Mouse (Mus musculus): Measurements from ENCODE around the gene Fam110a.

The Fam110a gene

DNA sequence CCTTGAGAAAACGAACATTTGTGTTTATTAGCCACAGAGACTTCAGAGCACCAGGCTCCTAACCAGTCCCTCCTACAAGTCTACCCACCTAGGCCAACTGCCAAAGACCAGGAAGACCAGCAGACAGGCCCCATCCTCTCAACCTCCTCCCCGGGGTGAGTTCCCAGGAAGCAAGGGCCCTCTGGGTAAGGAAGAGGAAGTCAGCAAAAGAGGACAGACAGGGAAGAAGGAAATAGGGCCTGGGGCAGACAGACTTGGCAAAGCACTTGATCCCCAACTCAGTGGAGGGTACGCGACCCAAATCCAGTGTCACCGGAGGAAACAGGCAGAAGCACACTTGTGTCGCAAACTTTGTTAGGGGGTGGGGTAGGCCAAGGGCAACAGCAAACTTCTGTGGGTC lies 10.6 kb downstream of the Fam110a start:
- WGBS: 78% methylated on average over 6 of the region's 6 CpGs

DNA sequence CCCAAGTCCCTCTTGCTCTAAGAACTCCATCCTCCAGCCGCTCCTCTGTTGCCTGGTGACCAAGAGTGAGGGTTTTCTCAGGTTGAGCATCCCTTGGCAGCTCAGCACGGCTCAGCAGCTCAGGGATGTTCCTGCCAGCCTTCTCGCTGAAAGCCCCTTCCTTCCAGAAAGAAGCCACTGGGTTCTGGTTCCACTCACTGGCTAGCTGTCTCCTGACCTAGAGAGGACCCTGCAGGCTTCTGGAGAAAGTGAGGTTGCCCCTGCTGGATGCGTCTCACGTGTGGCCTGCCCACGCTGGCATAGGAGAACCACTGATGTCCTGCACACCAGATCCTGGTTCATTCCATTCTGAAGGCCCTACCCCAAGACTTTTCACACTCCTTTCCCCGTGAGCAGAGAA lies 11.0 kb downstream of the Fam110a start:
- WGBS: 86% methylated on average over 7 of the region's 7 CpGs

DNA sequence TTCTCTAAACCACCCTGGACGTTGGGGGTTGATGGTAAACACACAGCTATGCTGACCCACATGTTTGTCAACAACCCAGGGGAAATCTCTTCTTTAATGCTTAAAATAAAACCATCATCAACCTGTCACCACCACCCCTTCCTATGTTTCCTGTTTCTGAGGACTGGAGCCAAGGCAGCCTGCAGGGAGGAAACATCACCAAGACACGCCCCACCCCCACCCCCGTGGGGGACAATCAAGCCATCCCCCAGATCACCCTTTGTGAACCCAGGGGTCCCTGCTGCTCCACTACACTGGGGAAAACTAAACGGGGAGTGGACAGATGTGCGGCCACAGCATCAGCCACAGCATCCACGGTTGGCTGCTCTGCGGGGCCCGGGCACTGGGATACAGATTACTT lies 11.6 kb downstream of the Fam110a start:
- 83% methylated on average over 8 of the region's 8 CpGs for WGBS

DNA sequence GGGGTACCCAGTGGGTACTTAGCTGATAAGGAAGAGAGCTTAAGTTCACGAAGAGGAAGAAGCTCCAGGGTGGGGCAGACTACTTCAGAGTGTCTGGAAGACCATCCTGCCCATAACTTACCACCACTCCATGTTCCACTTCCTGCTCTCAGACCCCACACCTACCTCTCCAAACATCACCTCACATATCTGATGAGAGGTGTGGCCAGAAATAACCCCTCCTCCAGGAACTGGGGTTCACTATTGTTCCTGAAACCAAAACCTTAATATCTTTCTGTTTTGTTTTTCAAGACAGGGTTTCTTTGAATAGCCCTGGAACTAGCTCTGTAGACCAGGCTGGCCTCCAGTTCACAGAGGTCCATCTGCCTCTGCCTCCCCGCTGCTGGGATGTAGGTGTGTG lies 12.2 kb downstream of the Fam110a start:
- 87% methylated on average over 2 of the region's 2 CpGs for WGBS

DNA sequence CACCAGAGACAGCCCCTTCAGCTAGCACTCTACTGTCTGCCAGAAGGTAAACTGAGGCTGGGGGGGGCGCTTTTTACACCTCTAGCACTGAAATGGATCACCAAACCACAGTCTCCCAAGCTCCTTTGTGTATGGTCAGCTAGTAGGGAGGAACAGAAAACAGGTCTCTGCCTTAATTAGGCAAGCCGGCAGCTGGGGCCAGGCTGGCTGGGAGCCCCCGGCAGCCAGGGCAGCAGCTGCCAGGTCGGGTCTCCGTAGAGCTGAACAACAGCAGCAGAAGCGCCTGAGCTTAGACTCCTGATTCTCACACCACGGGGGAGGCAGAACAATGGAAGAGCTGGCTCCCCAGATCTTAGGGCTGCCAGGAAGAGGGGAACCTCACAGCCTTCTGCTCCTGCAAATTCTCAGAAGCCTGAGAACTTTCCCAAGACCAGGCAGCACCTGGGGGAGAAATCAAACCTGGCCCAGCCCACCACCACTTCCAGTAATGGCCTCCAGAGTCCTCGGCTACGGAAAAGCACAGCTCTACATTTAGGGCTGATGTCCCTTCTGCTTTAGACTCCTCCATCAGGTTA lies 12.8 kb downstream of the Fam110a start:
- 50% methylated on average over 9 of the region's 9 CpGs for WGBS

DNA sequence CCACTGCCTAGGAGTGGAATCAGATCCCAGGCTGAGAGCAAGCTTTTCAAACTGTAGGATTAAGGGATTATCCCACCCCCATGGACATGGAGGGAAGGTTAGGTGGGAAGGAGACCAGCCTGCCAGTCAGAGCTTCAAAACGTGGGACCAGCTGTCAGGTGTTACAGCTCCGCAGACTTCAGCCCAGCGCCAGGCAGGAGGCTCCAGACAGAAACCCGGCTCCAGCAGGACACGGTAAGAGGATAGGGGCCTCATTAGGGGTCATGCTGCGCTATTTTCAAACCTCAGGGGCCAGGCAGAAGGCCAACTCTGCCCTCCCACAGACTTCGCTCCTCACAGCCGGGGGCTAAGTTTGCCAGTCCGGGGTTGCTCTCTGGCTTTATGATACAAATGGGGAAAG lies 16.0 kb downstream of the Fam110a start:
- WGBS: 45% methylated on average over 9 of the region's 9 CpGs

DNA sequence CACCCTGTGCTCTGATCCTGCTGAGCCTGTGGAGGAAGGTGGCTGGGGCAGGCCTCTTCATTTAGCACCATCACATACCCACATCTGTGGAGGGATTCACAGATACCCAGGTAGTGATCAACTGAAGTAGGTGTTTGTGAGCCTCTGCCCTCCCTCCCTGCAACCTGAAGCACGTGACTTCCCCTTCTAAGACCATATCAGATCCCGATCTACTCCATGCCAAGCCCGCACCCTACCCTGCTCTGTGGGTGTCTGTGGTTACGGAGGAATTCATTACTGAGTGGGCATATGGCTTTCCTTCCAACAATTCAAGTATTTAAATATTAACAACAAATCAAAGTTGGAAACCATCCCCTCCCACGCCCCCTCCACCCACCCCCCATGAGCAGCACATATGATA lies 16.7 kb downstream of the Fam110a start:
- WGBS: 85% methylated on average over 5 of the region's 5 CpGs

DNA sequence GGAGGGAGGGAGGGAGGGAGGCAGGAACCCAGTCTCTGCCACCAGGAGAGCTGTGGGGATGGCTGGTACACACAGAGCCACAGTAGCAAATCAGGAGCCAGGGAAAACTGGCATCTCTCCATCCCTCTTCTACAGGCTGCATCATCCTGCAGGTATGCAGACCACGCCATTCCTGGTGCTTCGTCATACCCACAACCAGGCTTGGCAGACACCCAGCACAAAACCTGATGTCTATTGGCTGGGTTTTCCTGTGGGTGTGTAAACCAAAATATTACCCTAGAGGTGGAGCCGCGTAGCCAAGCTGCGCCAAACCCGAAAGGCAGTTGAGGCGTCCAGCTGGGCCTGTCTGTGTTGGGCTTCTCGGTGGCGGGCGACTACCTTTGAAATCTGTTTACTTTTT lies 17.5 kb downstream of the Fam110a start:
- whole genome bisulfite sequencing: 45% methylated on average over 10 of the region's 10 CpGs

DNA sequence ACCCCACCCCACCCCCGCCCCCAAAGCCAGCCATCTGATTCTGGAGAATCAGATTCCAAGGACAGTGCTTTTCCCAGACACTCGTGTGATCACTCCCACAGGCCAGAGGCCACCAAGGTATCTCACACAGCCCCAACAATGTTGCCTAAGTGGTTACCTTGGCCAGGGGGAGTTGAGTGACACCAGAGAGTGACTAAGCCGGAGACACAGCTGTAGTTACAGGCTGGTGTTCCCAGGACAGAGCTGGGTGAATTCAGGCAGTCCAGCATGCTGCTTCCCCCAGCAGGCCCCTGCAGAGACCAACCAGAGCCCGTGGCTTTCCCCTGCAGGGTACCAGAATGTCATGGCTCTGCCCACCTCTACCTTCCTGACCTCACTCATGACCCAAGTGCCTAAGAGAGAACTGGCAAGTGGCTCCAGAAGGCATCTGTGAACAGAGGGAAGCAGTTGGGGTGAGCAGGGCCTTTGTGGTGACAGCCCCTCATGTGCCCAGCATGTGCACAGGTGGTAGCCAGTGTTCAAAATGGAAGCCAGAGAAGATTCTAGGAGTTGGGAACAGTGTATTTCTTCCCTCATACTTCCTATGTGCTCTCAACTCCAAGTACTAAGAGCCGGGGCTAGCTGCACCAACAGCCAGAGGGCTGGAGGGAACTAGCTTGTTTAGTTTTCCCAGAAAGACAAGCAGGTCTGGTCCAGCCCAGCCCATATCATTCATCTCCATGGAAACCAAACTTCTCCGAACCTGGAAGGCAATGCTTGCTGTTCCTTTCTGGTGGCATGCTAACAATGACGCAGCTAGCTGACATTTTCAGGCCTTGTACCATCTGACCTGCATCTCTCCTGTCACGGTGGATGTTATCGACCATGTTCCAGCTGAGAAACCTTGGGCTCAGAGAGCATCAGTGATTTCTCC lies 18.5 kb downstream of the Fam110a start:
- 66% methylated on average over 9 of the region's 9 CpGs for WGBS

DNA sequence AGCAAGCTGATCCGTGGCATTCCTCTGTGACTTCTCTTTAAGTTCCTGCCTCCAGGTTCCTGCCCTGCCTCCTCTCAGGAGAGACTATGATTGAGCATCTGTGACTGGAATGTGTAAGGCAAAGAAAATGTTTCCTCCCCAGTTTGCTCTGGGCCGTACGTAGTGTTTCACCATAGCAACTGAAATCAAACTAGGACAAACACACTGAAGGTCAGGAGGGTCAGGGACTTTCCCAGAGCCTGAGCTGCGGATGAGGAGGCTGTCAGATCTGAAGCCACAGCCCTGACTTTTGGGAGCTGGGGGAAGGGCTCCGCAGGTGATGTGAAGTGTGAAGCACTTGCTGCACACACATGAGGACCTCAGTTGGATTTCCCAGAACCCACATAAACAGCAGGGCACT lies 20.7 kb downstream of the Fam110a start:
- WGBS: 74% methylated on average over 5 of the region's 5 CpGs

DNA sequence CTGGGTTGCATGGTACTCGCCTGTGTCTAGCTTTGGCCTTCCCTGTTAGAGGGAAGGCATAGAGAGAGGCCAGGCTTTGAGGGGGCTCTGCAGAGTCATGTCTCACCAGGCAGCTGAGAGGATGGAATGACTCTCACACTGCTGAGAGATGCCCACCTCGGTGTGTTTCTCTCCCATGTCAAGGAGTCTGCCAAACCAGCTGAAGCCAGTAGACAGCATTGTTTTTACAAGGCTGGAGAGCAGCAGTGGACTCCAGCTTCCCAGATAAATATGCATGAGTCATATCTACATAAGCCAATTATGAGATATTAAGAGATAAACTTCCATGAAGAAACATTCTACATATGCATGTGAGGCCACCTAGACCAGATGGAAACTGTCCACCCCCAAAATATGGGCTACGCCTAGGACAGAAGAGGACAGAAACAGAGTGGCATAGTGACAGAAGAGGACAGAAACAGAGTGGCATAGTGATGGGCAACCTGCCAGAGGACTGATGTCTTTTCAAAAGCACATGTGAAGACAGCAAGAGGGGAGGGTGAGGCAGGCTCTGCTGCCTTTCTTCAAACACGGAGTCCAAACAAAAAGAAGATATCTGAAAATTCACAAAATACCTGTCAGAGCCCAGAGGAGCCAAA lies 23.4 kb downstream of the Fam110a start:
- WGBS: 55% methylated on average over 4 of the region's 4 CpGs

DNA sequence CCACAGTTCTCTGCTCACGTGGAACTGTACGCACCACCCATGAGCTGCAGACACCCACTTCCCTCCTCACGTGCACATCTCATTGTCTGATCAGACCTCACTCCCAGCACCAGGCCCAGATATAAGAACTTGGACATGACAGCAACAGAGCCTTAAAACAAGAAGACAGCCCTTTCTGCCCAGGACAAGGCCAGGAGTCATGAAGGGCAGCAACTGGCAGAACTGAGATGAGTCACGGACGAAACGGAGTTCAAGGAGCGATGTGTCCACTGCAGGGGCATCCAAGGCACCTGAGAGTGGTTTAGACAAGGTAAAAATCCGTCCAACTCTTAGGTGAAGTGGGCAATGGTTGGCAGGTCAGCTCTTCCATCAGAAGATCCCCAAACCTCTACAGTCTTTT lies 26.4 kb downstream of the Fam110a start:
- 82% methylated on average over 8 of the region's 8 CpGs for WGBS

DNA sequence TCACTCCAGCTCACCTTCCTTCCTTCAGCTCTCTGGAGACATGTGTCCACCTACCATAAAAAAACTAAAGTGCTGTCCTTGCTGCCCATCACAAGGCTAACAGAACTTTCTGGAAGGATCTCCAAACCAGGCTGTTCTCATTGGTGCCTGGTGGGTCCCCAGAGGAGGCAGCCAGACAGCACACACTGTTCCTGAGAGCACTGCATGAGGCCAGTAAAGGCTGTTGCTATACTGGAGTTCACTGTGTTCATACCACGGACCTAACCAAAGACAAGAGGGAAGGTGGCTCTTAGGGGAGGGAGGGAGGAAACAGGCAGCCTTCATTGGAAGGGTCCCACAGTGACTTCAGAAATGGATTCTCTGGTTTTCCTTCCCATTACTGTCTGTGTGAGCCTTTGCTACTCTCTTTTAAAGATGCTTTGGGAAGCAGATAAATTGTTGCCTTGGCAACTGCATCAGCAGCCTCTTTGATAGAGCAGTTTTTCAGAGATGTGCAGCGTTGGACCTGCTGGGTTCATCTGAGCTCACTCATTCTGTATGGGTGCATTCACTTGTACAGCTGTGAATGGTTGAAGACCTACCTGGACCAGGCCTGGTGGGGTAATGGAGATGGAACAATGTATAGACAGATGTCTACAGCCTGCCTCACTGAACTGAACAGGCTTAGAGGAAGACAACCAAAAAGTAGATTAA lies 30.8 kb downstream of the Fam110a start:
- 38% methylated on average over 2 of the region's 2 CpGs for WGBS

DNA sequence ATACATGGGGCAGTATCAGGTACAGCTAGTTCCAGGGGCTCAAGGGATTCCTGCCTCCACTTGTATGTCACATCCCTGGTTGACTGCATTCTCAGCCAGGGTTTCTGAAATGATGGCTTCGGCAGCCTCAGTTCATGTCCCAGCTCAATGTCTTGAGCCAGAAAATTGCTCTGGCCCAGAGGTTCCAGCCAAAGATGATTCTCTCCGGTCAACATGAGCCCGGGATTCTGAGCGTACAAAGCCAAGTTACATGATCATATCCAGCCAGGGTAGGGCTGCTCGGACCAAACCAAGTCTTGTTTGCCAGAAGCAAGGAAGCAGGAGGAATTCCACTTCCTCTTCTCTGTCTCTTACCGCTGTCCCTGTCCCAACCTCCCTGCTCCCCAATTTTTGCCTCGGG lies 31.7 kb downstream of the Fam110a start:
- 85% methylated on average over 7 of the region's 7 CpGs for WGBS

DNA sequence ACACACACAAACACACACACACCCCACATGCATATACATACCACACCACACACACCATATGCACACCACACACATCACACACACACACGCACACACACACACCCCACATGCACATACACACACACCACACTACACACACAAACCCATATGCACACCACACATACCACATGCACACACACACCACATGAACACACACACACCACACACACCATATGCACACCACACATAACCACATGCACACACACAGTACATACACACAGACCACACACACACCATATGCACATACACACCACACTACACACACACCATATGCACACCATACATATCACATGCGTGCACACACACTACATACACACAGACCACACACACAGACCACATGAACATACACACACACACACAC lies 32.4 kb downstream of the Fam110a start:
- WGBS: 97% methylated on average over 2 of the region's 2 CpGs

DNA sequence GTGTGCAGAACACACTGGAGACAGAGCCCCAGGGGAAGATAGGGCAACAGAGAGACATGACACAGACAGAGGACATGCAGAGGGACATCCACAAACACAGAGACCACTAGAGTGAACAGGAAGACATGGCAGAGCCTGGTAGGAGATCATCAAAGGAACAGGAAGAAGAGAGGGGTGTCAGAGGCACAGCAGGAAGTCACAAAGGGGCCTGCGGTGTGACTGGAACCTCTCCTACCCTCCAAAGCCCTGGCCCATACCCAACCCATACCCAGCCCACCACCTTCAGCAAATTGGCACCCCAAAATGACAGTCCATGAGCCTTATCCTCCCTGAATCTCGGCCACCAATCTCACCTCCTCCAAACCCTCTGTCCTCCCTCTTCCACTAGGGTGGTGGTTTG lies 35.9 kb downstream of the Fam110a start:
- WGBS: 80% methylated on average over 2 of the region's 2 CpGs

DNA sequence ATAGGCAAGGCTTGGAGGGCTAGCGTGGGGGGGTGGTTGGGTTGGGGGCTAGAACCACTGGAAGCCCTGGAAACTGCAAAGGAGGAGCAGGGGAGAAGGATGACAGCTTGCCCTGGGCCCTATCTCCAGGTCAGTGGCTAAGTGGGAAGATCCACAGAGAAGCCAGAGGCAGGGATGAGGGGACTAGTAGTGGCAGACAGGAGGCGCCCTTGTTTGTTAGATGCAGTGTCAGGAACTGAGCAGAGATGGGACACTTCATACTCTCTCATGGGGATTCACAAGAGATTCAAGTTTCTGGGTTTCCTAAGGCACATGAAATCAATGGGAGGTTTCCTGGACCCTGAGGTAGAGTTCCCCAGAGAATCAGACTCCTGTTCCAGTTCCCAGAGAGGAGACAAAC lies 38.8 kb downstream of the Fam110a start:
- 71% methylated on average over 2 of the region's 2 CpGs for WGBS

DNA sequence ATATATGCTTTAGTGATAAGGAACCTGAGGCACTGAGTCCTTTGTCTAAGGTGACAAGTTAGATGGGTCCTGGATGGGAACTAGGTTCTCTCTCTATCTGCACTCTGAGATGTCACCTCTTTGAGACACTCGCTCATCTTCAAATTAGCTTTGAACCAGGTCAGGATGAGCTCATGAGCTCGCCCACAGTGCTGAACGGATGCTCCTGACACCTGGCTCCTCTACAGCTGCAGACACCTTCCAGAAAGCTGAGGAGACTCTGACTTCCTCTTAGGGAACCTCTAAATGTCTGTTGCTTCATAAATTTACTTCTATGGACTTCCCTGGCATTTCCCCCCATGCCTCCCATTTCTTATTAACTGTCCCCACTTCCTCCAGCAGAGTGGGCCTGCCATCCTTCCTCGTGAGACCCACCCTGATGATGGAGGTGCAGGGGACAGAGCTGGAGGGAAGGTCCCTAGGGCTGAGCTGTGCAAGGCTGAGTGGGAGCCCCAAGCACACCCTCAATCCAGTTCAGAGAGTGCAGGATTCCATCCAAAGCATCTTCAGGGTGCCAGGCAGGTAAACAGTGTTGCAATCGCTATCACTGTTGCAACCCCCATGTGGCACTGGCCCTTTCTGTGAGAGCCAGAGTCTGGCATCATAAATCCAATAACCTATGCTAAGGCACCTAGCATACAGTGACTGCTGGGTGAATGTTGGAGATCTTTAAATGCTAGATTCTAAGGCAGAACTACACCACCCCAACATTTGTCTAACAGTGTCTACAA lies 40.2 kb downstream of the Fam110a start:
- WGBS: 86% methylated on average over 5 of the region's 5 CpGs

DNA sequence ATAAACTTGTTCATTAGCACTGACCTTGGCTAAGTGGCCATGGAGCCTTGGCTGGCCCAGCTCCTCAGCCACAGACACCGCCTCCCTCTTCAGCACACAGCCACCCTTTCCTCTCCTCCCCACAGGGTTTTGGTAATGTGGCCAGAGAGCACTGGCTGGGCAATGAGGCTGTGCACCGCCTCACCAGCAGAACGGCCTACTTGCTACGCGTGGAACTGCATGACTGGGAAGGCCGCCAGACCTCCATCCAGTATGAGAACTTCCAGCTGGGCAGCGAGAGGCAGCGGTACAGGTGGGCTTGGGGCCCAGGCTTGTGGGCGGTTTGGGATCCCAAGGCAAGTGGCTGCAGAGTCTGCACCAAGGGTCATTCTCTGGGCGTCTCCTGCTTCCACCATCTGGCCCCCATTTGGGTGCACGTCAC lies 41.2 kb downstream of the Fam110a start:
- WGBS: 55% methylated on average over 11 of the region's 11 CpGs

DNA sequence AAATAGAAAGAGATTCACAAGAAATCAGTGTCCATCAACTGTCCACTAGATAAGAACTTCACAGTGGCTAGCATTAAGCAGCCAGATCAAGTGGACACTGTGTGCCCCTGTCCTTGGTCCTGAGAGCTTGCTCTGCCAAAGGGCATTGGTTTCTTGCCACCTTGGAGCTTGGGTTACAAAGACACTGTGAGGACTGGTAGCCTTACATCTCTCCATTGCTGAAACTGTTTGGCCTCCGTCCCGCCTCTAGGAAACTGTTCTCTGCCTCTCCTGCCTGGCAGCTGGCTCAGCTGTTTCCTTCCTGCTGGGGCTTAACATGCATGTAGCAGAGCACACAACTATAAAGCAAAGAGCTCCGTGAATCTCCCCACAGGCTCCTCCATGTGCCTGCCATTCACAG lies 42.1 kb downstream of the Fam110a start:
- WGBS: 50% methylated on average over 3 of the region's 3 CpGs

DNA sequence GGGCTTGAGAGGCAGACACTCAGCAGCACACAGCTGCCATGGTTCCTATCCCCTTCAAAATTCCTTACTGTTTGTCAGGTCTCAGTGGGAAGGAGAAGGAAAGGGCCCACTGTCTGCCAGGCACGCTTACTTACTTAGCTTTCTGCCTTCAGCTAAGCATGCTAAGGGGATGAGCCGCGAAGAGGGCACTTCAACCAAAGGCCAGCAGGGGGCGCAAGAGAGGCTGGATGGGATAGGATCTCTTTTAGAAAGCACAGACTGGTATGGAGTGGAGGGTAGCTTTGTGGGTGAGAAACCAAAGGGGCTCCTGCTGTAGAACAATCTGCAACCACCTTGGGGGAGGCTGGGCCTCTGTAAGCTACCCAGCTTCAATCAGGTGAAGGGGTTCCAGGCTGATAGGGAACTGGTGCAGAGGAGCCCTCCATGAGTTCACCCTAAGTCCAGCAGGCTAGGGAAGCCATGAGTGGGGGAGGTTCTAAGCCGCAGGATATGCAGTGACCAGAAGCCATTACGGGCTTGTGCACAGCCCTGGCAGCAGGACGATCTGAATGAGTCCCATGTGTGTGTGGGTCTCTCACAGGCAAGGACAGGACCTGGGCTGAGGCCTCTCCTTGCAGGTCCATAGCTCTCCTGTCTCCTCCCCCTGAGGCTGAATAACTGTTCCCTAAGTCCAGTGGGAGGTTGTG lies 49.5 kb downstream of the Fam110a start:
- WGBS: 47% methylated on average over 7 of the region's 7 CpGs
